Mouse (Mus musculus) embryonic facial prominence, embryonic 14.5 days (tissue): ENCODE results near the gene Gm21885. TPM values are rescaled to one million over a fixed set of nuclear protein-coding genes. Genes with fewer than 3 reads are reported as not detected.

Source experiments
- ATAC-seq: fragments of 200-750 bp; cut with Nextera tagmentation; 2 replicates; pipeline ENCODE4 v1.8.0; 2017; ENCODE audit warnings: low read depth, moderate number of reproducible peaks, moderate TSS enrichment
- DNase-seq: peaks from one replicate; pipeline ENCODE4 v3.0.0-alpha.2; 2015; ENCODE audit warnings: low spot score
- H3K27ac ChIP-seq: fragments of 300-500 bp; sonication (generic); replicated peaks from 2 replicates; pipeline ENCODE4 v1.5.1; 2014; ENCODE audit warnings: low read depth, mild to moderate bottlenecking, low read length, moderate library complexity
- H3K27me3 ChIP-seq: fragments of 300-500 bp; sonication (generic); replicated peaks from 2 replicates; pipeline ENCODE4 v1.6.1; 2014; ENCODE audit warnings: low read length; ENCODE audit not compliant: control insufficient read depth, insufficient read depth
- H3K36me3 ChIP-seq: fragments of 300-500 bp; sonication (generic); 2 replicates; pipeline ENCODE4 v1.6.1; 2014; ENCODE audit warnings: low read length, mixed read lengths; ENCODE audit not compliant: control insufficient read depth, insufficient read depth
- H3K4me1 ChIP-seq: fragments of 300-500 bp; sonication (generic); 2 replicates; pipeline ENCODE4 v1.6.1; 2014; ENCODE audit warnings: antibody characterized with exemption, low read length; ENCODE audit not compliant: control insufficient read depth, insufficient read depth
- H3K4me2 ChIP-seq: fragments of 300-500 bp; sonication (generic); 2 replicates; pipeline ENCODE4 v1.6.1; 2014; ENCODE audit warnings: low read depth, mild to moderate bottlenecking, low read length, moderate library complexity, mixed read lengths
- H3K4me3 ChIP-seq: fragments of 300-500 bp; sonication (generic); 2 replicates; pipeline ENCODE4 v1.5.1; 2014; ENCODE audit warnings: low read depth, mild to moderate bottlenecking, low read length
- H3K9ac ChIP-seq: fragments of 300-500 bp; sonication (generic); 2 replicates; pipeline ENCODE4 v1.6.1; 2014; ENCODE audit warnings: low read depth, mild to moderate bottlenecking, low read length, moderate library complexity, mixed read lengths
- H3K9me3 ChIP-seq: fragments of 300-500 bp; sonication (generic); 2 replicates; pipeline ENCODE4 v1.6.1; 2016; ENCODE audit warnings: low read length; ENCODE audit not compliant: control insufficient read depth
- WGBS: fragments of 180-500 bp; shearing (Covaris S2); extraction: QIAGEN DNeasy Blood & Tissue Kit; methylation state at CpG from one replicate; pipeline ENCODE4 v1.1.7; 2014; 5-methylcytosine and 5-hydroxymethylcytosine counted together
- polyA plus RNA-seq: library from polyadenylated mRNA; unstranded; fragments of >200 nt; fragmentation: Nextera tagmentation; extraction: Ambion mirVana; gene quantifications from 2 replicates; pipeline ENCODE4 v1.2.1, GENCODE M21; 2014

The Gm21885 gene
- polyA plus RNA-seq, 1 experiment from 2014 or later = 0.38 TPM

DNA sequence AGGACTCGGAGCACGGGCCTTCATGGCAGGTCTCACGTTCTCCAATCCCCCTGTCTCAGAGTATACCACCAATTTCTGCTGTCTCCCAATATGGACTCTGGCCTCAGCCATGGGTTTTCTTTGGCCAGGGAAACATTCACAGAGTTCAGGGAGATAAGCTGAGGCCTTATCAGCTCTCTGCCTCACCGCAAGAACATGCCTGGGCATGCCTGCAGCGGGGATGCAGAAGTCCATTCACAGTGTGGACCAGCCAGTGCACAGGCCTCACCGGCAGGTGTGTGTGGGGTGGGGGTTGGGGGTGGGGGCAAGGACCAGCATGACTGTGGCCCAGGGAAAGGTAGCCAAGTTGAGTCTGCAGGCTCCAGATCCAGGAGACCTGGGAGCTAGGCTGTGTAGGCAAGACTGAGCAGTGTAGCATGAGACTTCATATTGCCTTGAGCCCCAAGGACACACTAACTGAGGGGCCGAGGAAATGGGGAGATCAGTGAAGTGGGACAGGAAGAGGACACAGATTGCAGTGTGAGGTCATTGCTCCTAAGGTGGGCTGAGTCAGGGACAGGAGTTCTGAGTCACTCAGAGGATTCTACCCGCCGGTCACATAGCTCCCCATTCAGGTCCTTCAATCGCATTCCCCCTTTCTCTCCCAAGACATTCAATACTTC is 7.3 kb upstream of the Gm21885 start:
- no peak overlapping the region for H3K4me3 ChIP-seq
- 87% methylated on average over 10 of the region's 10 CpGs for WGBS

GRCm38 (mm10) chr11:94275226-94275625 is 6.4 kb upstream of the Gm21885 start:
- no peak overlapping the region for H3K4me2 ChIP-seq
- ATAC-seq = no peak
- no peak overlapping the region for H3K4me3 ChIP-seq
- no peak overlapping the region for H3K27ac ChIP-seq
- H3K9me3 ChIP-seq = no peaks in the 10 kb centered on the region
- H3K9ac ChIP-seq = no peak overlapping the region
- WGBS = 72% methylated on average over 7 of the region's 7 CpGs
- no peaks in the 10 kb centered on the region for H3K27me3 ChIP-seq
- DNase-seq = no peak
- H3K36me3 ChIP-seq = no peaks in the 10 kb centered on the region
- no peaks in the 10 kb centered on the region for H3K4me1 ChIP-seq

More for the DNA sequence above, 7.3 kb upstream of the Gm21885 start:
- Histone ChIP-seq H3K27me3 (no peaks in the 10 kb centered on the region), H3K36me3 (no peaks in the 10 kb centered on the region), H3K27ac (no peak overlapping the region), H3K4me1 (no peaks in the 10 kb centered on the region), H3K4me2 (no peak overlapping the region), H3K9me3 (no peaks in the 10 kb centered on the region), H3K9ac (no peak overlapping the region)
- no peak for ATAC-seq
- no peak for DNase-seq

- ATAC-seq = no peak
- WGBS = 90% methylated on average over 2 of the region's 2 CpGs
- no peaks in the 10 kb centered on the region for H3K36me3 ChIP-seq
These were observed 6.0 kb upstream of the Gm21885 start for GRCm38 (mm10) chr11:94275686-94276085.

GRCm38 (mm10) chr11:94276869-94277337 is 4.8 kb upstream of the Gm21885 start:
- Histone ChIP-seq H3K4me2 (peak overlapping the region; percentile 58), H3K27ac (no peak overlapping the region), H3K4me3 (peak overlapping the region; percentile 33), H3K4me1 (no peaks in the 10 kb centered on the region), H3K9me3 (no peaks in the 10 kb centered on the region), H3K36me3 (no peaks in the 10 kb centered on the region), H3K27me3 (no peaks in the 10 kb centered on the region), H3K9ac (peak overlapping the region; percentile 58)
- 6% methylated on average over 20 of the region's 20 CpGs for WGBS
- DNase-seq (peak; percentile 95), ATAC-seq (peak; percentile 86)

More at GRCm38 (mm10) chr11:94275686-94276085, 6.0 kb upstream of the Gm21885 start:
- Histone ChIP-seq H3K27me3 (no peaks in the 10 kb centered on the region), H3K4me2 (no peak overlapping the region), H3K4me3 (no peak overlapping the region), H3K4me1 (no peaks in the 10 kb centered on the region), H3K9me3 (no peaks in the 10 kb centered on the region), H3K27ac (no peak overlapping the region), H3K9ac (no peak overlapping the region)
- DNase-seq = no peak

- no peak for DNase-seq
- 58% methylated on average over 5 of the region's 5 CpGs for WGBS
These were observed 618 bp downstream of the Gm21885 start for GRCm38 (mm10) chr11:94282291-94282690.

GRCm38 (mm10) chr11:94283536-94284099 is 1.9 kb downstream of the Gm21885 start:
- no peak for ATAC-seq

More at GRCm38 (mm10) chr11:94282291-94282690, 618 bp downstream of the Gm21885 start:
- Histone ChIP-seq H3K4me1 (no peaks in the 10 kb centered on the region), H3K27ac (no peak overlapping the region), H3K9me3 (no peaks in the 10 kb centered on the region), H3K4me2 (no peak overlapping the region), H3K36me3 (peaks cover 33% of the 10 kb centered on the region), H3K4me3 (no peak overlapping the region), H3K27me3 (no peaks in the 10 kb centered on the region), H3K9ac (no peak overlapping the region)
- ATAC-seq = no peak

DNA sequence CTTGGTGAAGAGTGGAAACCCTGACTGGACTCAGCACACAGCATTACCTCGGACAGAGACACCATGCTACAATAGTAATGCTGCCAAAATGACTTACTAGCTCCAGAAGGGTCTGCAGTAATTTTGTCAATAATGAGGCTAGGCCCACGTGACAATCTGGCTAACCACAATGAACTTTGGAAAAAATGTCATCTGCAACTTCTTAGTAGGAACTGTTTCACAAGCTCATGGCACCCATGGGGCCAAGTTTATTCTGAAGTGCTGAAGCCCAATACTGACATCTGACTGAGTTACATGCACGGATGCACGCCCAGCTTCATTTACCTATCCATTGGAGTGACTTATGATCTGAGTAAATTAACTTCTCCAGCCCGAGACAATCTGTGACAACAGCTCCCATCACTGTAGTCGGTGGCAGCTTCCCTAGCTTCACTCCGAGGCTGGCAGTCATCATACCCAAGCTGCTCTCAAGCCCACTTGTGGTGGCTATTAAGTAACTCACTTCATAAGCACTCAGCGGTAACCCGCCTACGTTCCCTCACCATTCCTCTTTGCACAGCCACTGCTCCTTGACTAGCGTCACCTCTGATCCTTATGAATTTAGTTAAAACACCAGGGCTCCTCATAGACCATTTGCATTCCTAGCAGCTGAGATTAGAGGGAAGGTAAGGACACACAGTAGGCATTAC is 4.4 kb downstream of the Gm21885 start:
- no peak for ATAC-seq
- Histone ChIP-seq H3K4me3 (no peak overlapping the region), H3K27ac (no peak overlapping the region), H3K9ac (no peak overlapping the region), H3K4me2 (no peak overlapping the region), H3K4me1 (no peaks in the 10 kb centered on the region), H3K27me3 (no peaks in the 10 kb centered on the region), H3K9me3 (no peaks in the 10 kb centered on the region), H3K36me3 (peaks cover 68% of the 10 kb centered on the region)
- 91% methylated on average over 11 of the region's 11 CpGs for WGBS
- no peak for DNase-seq

More at GRCm38 (mm10) chr11:94283536-94284099, 1.9 kb downstream of the Gm21885 start:
- Histone ChIP-seq H3K36me3 (peaks cover 46% of the 10 kb centered on the region), H3K9me3 (no peaks in the 10 kb centered on the region), H3K4me3 (no peak overlapping the region), H3K27ac (no peak overlapping the region), H3K27me3 (no peaks in the 10 kb centered on the region), H3K9ac (no peak overlapping the region), H3K4me1 (no peaks in the 10 kb centered on the region), H3K4me2 (no peak overlapping the region)
- 86% methylated on average over 6 of the region's 6 CpGs for WGBS
- no peak for DNase-seq

GRCm38 (mm10) chr11:94287105-94287504 is 5.4 kb downstream of the Gm21885 start:
- ATAC-seq (no peak), DNase-seq (no peak)
- H3K36me3 ChIP-seq = peaks cover 77% of the 10 kb centered on the region
- no peak overlapping the region for H3K9ac ChIP-seq
- no peaks in the 10 kb centered on the region for H3K9me3 ChIP-seq
- H3K27me3 ChIP-seq = no peaks in the 10 kb centered on the region
- no peak overlapping the region for H3K4me3 ChIP-seq
- WGBS = 94% methylated on average over 5 of the region's 5 CpGs
- no peak overlapping the region for H3K27ac ChIP-seq
- H3K4me1 ChIP-seq = no peaks in the 10 kb centered on the region
- no peak overlapping the region for H3K4me2 ChIP-seq
